Mouse (Mus musculus) heart, embryonic 11.5 days (tissue): ENCODE results near the gene Btf3. TPM values are rescaled to one million over a fixed set of nuclear protein-coding genes. Genes with fewer than 3 reads are reported as not detected.

ENCODE experiments used
- ATAC-seq: fragments of 200-750 bp; cut with Nextera tagmentation; replicated peaks from 2 replicates; pipeline ENCODE4 v1.8.0; 2017; ENCODE audit warnings: moderate library complexity; ENCODE audit not compliant: insufficient number of reproducible peaks, low FRiP score, low TSS enrichment
- H3K27ac ChIP-seq: fragments of 300-500 bp; sonication (generic); 2 replicates; pipeline ENCODE4 v1.5.1; 2014; ENCODE audit warnings: mild to moderate bottlenecking, low read depth, low read length
- H3K27me3 ChIP-seq: fragments of 300-500 bp; sonication (generic); 2 replicates; pipeline ENCODE4 v1.6.1; 2014; ENCODE audit warnings: mild to moderate bottlenecking, low read length, mixed read lengths; ENCODE audit not compliant: control insufficient read depth, insufficient read depth
- H3K36me3 ChIP-seq: fragments of 300-500 bp; sonication (generic); 2 replicates; pipeline ENCODE4 v1.6.1; 2014; ENCODE audit warnings: mild to moderate bottlenecking, low read length, moderate library complexity, mixed read lengths; ENCODE audit not compliant: control insufficient read depth, insufficient read depth
- H3K4me1 ChIP-seq: fragments of 300-500 bp; sonication (generic); 2 replicates; pipeline ENCODE4 v1.6.1; 2014; ENCODE audit warnings: low read length; ENCODE audit not compliant: control insufficient read depth, insufficient read depth
- H3K4me2 ChIP-seq: fragments of 300-500 bp; sonication (generic); 2 replicates; pipeline ENCODE4 v1.6.1; 2014; ENCODE audit warnings: mild to moderate bottlenecking, moderate library complexity
- H3K4me3 ChIP-seq: fragments of 300-500 bp; sonication (generic); 2 replicates; pipeline ENCODE4 v1.5.1; 2014; ENCODE audit warnings: low read depth, low read length
- H3K9ac ChIP-seq: fragments of 300-500 bp; sonication (generic); 2 replicates; pipeline ENCODE4 v1.6.1; 2014; ENCODE audit warnings: mild to moderate bottlenecking, low read depth, low read length, moderate library complexity
- H3K9me3 ChIP-seq: fragments of 300-500 bp; sonication (generic); replicated peaks from 2 replicates; pipeline ENCODE4 v1.6.1; 2016; ENCODE audit warnings: low read length; ENCODE audit not compliant: control insufficient read depth
- WGBS: fragments of 180-500 bp; shearing (Covaris S2); extraction: QIAGEN DNeasy Blood & Tissue Kit; methylation state at CpG from one replicate; pipeline ENCODE4 v1.1.7; 2014; ENCODE audit not compliant: insufficient replicate concordance; 5-methylcytosine and 5-hydroxymethylcytosine counted together
- polyA plus RNA-seq: library from polyadenylated mRNA; unstranded; fragments of >200 nt; fragmentation: Nextera tagmentation; extraction: Ambion mirVana; gene quantifications from 2 replicates; pipeline ENCODE4 v1.2.1, GENCODE M21; 2014

Btf3 gene
- polyA plus RNA-seq, 1 experiment from 2014 or later = 573 TPM

GRCm38 (mm10) chr13:98298833-98299758 is 17.7 kb downstream of the Btf3 start:
- Histone ChIP-seq H3K9me3 (no peaks in the 10 kb centered on the region), H3K4me1 (no peaks in the 10 kb centered on the region), H3K27me3 (no peaks in the 10 kb centered on the region), H3K9ac (no peak overlapping the region), H3K4me3 (no peak overlapping the region), H3K36me3 (no peaks in the 10 kb centered on the region), H3K27ac (no peak overlapping the region), H3K4me2 (peak overlapping the region; percentile 35; the same call in 1 of the 2 replicates)
- no peak for ATAC-seq
- WGBS = 49% methylated on average over 21 of the region's 21 CpGs

GRCm38 (mm10) chr13:98297883-98298482 is 18.8 kb downstream of the Btf3 start:
- Histone ChIP-seq H3K9ac (no peak overlapping the region), H3K27me3 (no peaks in the 10 kb centered on the region), H3K9me3 (no peaks in the 10 kb centered on the region), H3K27ac (no peak overlapping the region), H3K4me3 (no peak overlapping the region), H3K36me3 (no peaks in the 10 kb centered on the region), H3K4me1 (peaks cover 7% of the 10 kb centered on the region; the same call in 1 of the 2 replicates), H3K4me2 (no peak overlapping the region)
- no peak for ATAC-seq
- 83% methylated on average over 6 of the region's 6 CpGs for WGBS

- ATAC-seq = no peak
Observed at GRCm38 (mm10) chr13:98296072-98296471, 20.7 kb downstream of the Btf3 start.

GRCm38 (mm10) chr13:98291712-98292111 is 25.1 kb downstream of the Btf3 start:
- H3K4me1 ChIP-seq = peaks cover 7% of the 10 kb centered on the region; the same call in 1 of the 2 replicates
- H3K4me2 ChIP-seq = no peak overlapping the region
- no peak overlapping the region for H3K4me3 ChIP-seq
- 81% methylated on average over 8 of the region's 8 CpGs for WGBS
- H3K27ac ChIP-seq = no peak overlapping the region
- no peak for ATAC-seq
- no peaks in the 10 kb centered on the region for H3K27me3 ChIP-seq
- no peak overlapping the region for H3K9ac ChIP-seq
- H3K36me3 ChIP-seq = no peaks in the 10 kb centered on the region
- H3K9me3 ChIP-seq = no peaks in the 10 kb centered on the region

More at GRCm38 (mm10) chr13:98296072-98296471, 20.7 kb downstream of the Btf3 start:
- H3K4me1 ChIP-seq = peaks cover 7% of the 10 kb centered on the region; the same call in 1 of the 2 replicates
- WGBS = 43% methylated on average over 5 of the region's 5 CpGs
- no peak overlapping the region for H3K4me3 ChIP-seq
- no peak overlapping the region for H3K27ac ChIP-seq
- no peaks in the 10 kb centered on the region for H3K27me3 ChIP-seq
- no peak overlapping the region for H3K9ac ChIP-seq
- no peak overlapping the region for H3K4me2 ChIP-seq
- H3K36me3 ChIP-seq = no peaks in the 10 kb centered on the region
- H3K9me3 ChIP-seq = no peaks in the 10 kb centered on the region

- ATAC-seq = no peak
- 34% methylated on average over 2 of the region's 2 CpGs for WGBS
- Histone ChIP-seq H3K4me1 (peaks cover 7% of the 10 kb centered on the region; the same call in 1 of the 2 replicates), H3K4me2 (no peak overlapping the region), H3K9me3 (no peaks in the 10 kb centered on the region), H3K9ac (no peak overlapping the region), H3K4me3 (no peak overlapping the region), H3K27me3 (no peaks in the 10 kb centered on the region), H3K36me3 (no peaks in the 10 kb centered on the region), H3K27ac (no peak overlapping the region)
Observed at GRCm38 (mm10) chr13:98290719-98291118, 26.1 kb downstream of the Btf3 start.

GRCm38 (mm10) chr13:98280990-98281650 is 35.7 kb downstream of the Btf3 start:
- Histone ChIP-seq H3K9ac (no peak overlapping the region), H3K27me3 (no peaks in the 10 kb centered on the region), H3K36me3 (no peaks in the 10 kb centered on the region), H3K9me3 (no peaks in the 10 kb centered on the region), H3K4me3 (no peak overlapping the region), H3K27ac (no peak overlapping the region), H3K4me2 (no peak overlapping the region), H3K4me1 (no peaks in the 10 kb centered on the region)
- ATAC-seq = no peak
- 72% methylated on average over 12 of the region's 12 CpGs for WGBS

GRCm38 (mm10) chr13:98279686-98280085 is 37.1 kb downstream of the Btf3 start, which contains the start of gene Gm21976:
Gm21976 (plus strand) TSS chr13:98279887.
- Histone ChIP-seq H3K4me3 (no peak within 1 kb of the TSS), H3K4me2 (no peak within 1 kb of the TSS), H3K9ac (no peak within 1 kb of the TSS), H3K36me3 (no peaks in the 10 kb centered on the region), H3K9me3 (no peaks in the 10 kb centered on the region), H3K27me3 (no peaks in the 10 kb centered on the region), H3K27ac (no peak within 1 kb of the TSS), H3K4me1 (no peaks in the 10 kb centered on the region)
- 84% methylated on average over 5 of the region's 5 CpGs for WGBS
- no peak for ATAC-seq

GRCm38 (mm10) chr13:98277501-98277900 is 39.3 kb downstream of the Btf3 start:
- no peaks in the 10 kb centered on the region for H3K27me3 ChIP-seq
- H3K4me1 ChIP-seq = no peaks in the 10 kb centered on the region
- H3K9me3 ChIP-seq = no peaks in the 10 kb centered on the region
- no peak overlapping the region for H3K27ac ChIP-seq
- no peak overlapping the region for H3K9ac ChIP-seq
- H3K4me2 ChIP-seq = no peak overlapping the region
- H3K36me3 ChIP-seq = peaks cover 3% of the 10 kb centered on the region; the same call in 1 of the 2 replicates
- no peak overlapping the region for H3K4me3 ChIP-seq
- 74% methylated on average over 2 of the region's 2 CpGs for WGBS
- no peak for ATAC-seq
